Mouse (Mus musculus): ENCODE data around the gene Ltbr. TPM values are rescaled to one million over a fixed set of nuclear protein-coding genes. Genes with fewer than 3 reads are reported as not detected.
A peak's percentile ranks its signal among the peaks of the same experiment; 100 is the strongest.

The Ltbr gene
- total RNA-seq, 1 experiment, result 14.3 TPM

DNA sequence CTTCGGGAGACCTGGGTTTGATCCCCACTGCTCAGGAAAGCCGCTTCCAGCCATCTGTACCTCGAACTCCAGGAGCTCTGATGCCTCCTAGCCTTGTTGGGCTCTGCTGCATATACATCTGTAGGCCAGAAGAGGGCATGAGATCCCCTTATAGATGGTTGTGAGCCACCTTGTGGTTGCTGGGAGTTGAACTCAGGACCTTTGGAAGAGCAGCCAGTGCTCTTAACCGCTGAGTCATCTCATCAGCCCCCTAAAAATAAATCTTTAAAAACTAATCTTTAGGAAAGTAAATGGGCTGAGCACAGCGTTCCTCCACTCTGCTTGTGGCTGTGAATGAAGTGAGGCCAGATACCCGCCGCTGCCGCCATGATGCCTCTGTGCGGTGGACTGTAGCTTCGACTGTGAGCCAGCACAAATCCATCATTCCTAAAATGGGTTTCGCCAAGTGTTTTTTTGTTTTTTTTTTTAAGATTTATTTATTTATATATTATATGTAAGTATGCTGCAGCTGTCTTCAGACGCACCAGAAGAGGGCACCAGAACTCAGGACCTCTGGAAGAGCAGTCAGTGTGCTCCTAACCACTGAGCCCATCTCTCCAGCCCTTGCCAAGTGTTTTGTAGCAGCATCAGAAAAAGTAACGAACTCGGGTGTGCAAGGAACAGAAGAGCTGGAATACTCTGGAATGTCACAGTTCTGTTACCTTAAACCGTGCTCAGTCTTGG, 38.7 kb downstream of the Ltbr start:
- in situ Hi-C loops (cut with MboI; ENCODE audit: low sequenced_read_pairs in 2 of 2, unreplicated experiment in 2 of 2), result no loop called here
- H3K4me1 ChIP-seq (ENCODE audit: control insufficient read depth in 2 of 2, insufficient read depth in 2 of 2, low read length in 2 of 2, poor library complexity in 1 of 2), result peaks cover 0 to 4% of the 10 kb centered on the region in 2 experiments; a peak in 1 of 4 replicates
- DNase-seq (ENCODE audit: low read depth, low spot score), result no peak
- H3K9me3 ChIP-seq (ENCODE audit: control insufficient read depth, insufficient read depth, low read depth, low read length), result no peaks in the 10 kb centered on the region
- H3K36me3 ChIP-seq (ENCODE audit: control insufficient read depth, insufficient read depth, low read length, poor library complexity, severe bottlenecking), result no peaks in the 10 kb centered on the region
- no peak overlapping the region for H3K27ac ChIP-seq (ENCODE audit: insufficient read depth, low read depth, low read length, poor library complexity, severe bottlenecking)
- no peak overlapping the region for H3K4me3 ChIP-seq (ENCODE audit: insufficient read depth in 1 of 2, low read depth in 1 of 2, low read length in 2 of 2, poor library complexity in 1 of 2, severe bottlenecking in 1 of 2)
- H3K9ac ChIP-seq (ENCODE audit: insufficient read depth, low read depth, low read length, poor library complexity, severe bottlenecking), result no peak overlapping the region
- peak; percentile 63 for TF ChIP-seq MAFK (IDR thresholded peaks at IDR 0.05; ENCODE audit: insufficient read depth, low read depth, low read length)
- TF ChIP-seq ZC3H11A (IDR thresholded peaks at IDR 0.05; ENCODE audit: borderline replicate concordance, low read depth, low read length), result peak; percentile 67
- TF ChIP-seq CHD2 (IDR thresholded peaks at IDR 0.05; ENCODE audit: low read depth, low read length), result no peak

DNA sequence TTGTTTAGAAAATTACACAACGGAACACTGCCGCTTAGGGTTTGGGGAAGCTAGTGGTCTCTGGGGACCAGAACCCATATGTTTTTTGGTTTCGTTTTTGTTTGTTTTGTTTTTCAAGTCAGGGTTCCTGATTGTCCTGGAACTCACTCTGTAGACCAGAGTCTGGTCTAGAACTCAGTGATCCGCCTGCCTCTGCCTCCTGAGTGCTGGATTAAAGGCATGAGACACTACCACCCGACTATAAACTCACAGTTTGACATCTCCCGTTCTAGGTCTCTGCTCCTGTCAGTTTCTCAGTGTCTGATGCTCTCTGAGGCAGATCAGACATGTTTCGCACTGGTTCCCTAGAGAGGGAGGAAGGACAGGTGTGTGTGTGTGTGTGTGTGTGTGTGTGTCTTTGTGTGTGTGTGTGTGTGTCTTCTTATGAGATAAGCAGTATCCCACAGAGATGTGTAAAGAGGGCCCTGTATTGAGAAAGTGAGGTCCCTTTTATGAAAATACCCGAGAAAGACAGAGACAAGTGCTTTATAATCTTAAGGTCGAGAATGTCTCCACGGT, 41.4 kb downstream of the Ltbr start:
- Histone ChIP-seq H3K9ac (ENCODE audit: insufficient read depth, low read depth, low read length, poor library complexity, severe bottlenecking) (no peak overlapping the region), H3K36me3 (ENCODE audit: control insufficient read depth, insufficient read depth, low read length, poor library complexity, severe bottlenecking) (no peaks in the 10 kb centered on the region), H3K27ac (ENCODE audit: insufficient read depth, low read depth, low read length, poor library complexity, severe bottlenecking) (no peak overlapping the region), H3K4me3 (ENCODE audit: insufficient read depth in 1 of 2, low read depth in 1 of 2, low read length in 2 of 2, poor library complexity in 1 of 2, severe bottlenecking in 1 of 2) (no peak overlapping the region), H3K4me1 (ENCODE audit: control insufficient read depth in 2 of 2, insufficient read depth in 2 of 2, low read length in 2 of 2, poor library complexity in 1 of 2) (peaks cover 0 to 4% of the 10 kb centered on the region in 2 experiments; a peak in 1 of 4 replicates), H3K9me3 (ENCODE audit: control insufficient read depth, insufficient read depth, low read depth, low read length) (no peaks in the 10 kb centered on the region)
- in situ Hi-C loops (cut with MboI; ENCODE audit: low sequenced_read_pairs in 2 of 2, unreplicated experiment in 2 of 2), result no loop called here
- no peak for TF ChIP-seq ZC3H11A (IDR thresholded peaks at IDR 0.05; ENCODE audit: borderline replicate concordance, low read depth, low read length)
- TF ChIP-seq HCFC1 (IDR thresholded peaks at IDR 0.05; ENCODE audit: borderline replicate concordance, insufficient read depth, low read length), result no peak
- no peak for TF ChIP-seq ZNF384 (IDR thresholded peaks at IDR 0.05; ENCODE audit: low read depth, low read length)
- TF ChIP-seq CHD2 (IDR thresholded peaks at IDR 0.05; ENCODE audit: low read depth, low read length), result no peak
- no peak for TF ChIP-seq MAFK (IDR thresholded peaks at IDR 0.05; ENCODE audit: insufficient read depth, low read depth, low read length)
- no peak for DNase-seq (ENCODE audit: low read depth, low spot score)

DNA sequence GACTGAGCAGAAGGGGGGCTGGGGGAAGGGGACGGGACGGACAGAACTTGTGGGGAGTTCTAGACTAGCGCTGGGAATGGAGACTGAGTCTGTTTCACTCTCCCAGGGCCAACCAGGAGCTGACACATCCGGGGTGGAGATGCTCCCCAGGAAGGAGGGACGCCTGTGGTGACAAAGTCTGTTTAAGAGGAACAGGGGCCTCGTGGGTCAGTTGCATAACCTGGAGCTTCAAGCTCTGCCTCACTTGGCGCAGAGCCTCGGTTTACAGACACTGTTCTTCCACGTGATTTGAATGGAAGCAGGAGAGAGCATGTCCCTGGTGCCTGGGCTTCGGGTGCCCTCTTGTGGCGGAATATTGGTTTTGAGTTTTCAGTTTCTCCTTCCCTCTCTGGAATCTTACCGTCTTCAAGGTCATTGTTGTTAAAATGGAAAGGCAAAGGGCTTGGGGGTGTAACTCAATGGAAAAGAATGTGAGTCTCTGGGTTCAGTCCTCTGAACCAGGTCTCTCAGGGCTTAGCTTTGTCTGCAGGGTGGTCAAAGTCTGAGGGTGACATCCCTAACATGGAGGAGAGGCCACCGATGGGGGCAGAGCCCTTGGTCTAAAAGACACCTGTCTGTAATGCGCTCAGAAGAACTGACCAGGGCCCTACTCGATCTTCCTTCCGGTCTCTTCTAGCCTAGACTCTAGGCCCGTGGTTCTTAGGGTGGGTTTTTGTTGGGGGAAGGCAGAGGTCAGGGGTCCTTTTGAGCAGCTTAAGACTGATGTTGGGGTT, 42.0 kb downstream of the Ltbr start:
- Histone ChIP-seq H3K36me3 (ENCODE audit: control insufficient read depth, insufficient read depth, low read length, poor library complexity, severe bottlenecking) (no peaks in the 10 kb centered on the region), H3K9me3 (ENCODE audit: control insufficient read depth, insufficient read depth, low read depth, low read length) (no peaks in the 10 kb centered on the region), H3K4me1 (ENCODE audit: control insufficient read depth in 2 of 2, insufficient read depth in 2 of 2, low read length in 2 of 2, poor library complexity in 1 of 2) (peaks cover 0 to 4% of the 10 kb centered on the region in 2 experiments; a peak in 1 of 4 replicates), H3K4me3 (ENCODE audit: insufficient read depth in 1 of 2, low read depth in 1 of 2, low read length in 2 of 2, poor library complexity in 1 of 2, severe bottlenecking in 1 of 2) (no peak overlapping the region), H3K9ac (ENCODE audit: insufficient read depth, low read depth, low read length, poor library complexity, severe bottlenecking) (peak overlapping the region; percentile 56; the same call in 1 of the 2 replicates), H3K27ac (ENCODE audit: insufficient read depth, low read depth, low read length, poor library complexity, severe bottlenecking) (no peak overlapping the region)
- TF ChIP-seq CHD2 (IDR thresholded peaks at IDR 0.05; ENCODE audit: low read depth, low read length) (no peak), ZC3H11A (IDR thresholded peaks at IDR 0.05; ENCODE audit: borderline replicate concordance, low read depth, low read length) (peak; percentile 89), HCFC1 (IDR thresholded peaks at IDR 0.05; ENCODE audit: borderline replicate concordance, insufficient read depth, low read length) (no peak)
- in situ Hi-C loops (cut with MboI; ENCODE audit: low sequenced_read_pairs in 2 of 2, unreplicated experiment in 2 of 2), result no loop called here
- DNase-seq (ENCODE audit: low read depth, low spot score), result peak; percentile 95

DNA sequence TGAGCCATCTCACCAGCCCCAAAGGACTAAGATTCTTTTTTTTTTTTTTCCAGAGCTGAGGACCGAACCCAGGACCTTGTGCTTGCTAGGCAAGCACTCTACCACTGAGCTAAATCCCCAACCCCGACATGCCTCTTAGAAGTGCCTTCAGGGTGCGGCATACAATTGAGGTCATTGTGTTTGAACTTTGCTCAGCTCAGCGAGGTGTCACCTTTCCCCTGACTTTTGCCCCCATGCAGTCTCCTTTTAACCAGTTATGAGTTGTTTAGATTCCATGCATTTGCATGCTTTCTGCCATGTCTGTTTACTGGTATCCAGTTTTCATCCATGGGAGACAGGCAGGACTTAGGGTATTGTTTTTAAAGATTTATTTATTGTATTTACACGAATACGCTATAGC, 44.9 kb downstream of the Ltbr start:
- peaks cover 0 to 4% of the 10 kb centered on the region in 2 experiments; a peak in 1 of 4 replicates for H3K4me1 ChIP-seq (ENCODE audit: control insufficient read depth in 2 of 2, insufficient read depth in 2 of 2, low read length in 2 of 2, poor library complexity in 1 of 2)
- H3K9me3 ChIP-seq (ENCODE audit: control insufficient read depth, insufficient read depth, low read depth, low read length), result no peaks in the 10 kb centered on the region
- no peak overlapping the region for H3K9ac ChIP-seq (ENCODE audit: insufficient read depth, low read depth, low read length, poor library complexity, severe bottlenecking)
- H3K27ac ChIP-seq (ENCODE audit: insufficient read depth, low read depth, low read length, poor library complexity, severe bottlenecking), result no peak overlapping the region
- no peak for DNase-seq (ENCODE audit: low read depth, low spot score)
- H3K36me3 ChIP-seq (ENCODE audit: control insufficient read depth, insufficient read depth, low read length, poor library complexity, severe bottlenecking), result no peaks in the 10 kb centered on the region
- H3K4me3 ChIP-seq (ENCODE audit: insufficient read depth in 1 of 2, low read depth in 1 of 2, low read length in 2 of 2, poor library complexity in 1 of 2, severe bottlenecking in 1 of 2), result no peak overlapping the region
- in situ Hi-C loops (cut with MboI; ENCODE audit: low sequenced_read_pairs in 2 of 2, unreplicated experiment in 2 of 2), result no loop called here
- TF ChIP-seq MAFK (IDR thresholded peaks at IDR 0.05; ENCODE audit: insufficient read depth, low read depth, low read length) (no peak), HCFC1 (IDR thresholded peaks at IDR 0.05; ENCODE audit: borderline replicate concordance, insufficient read depth, low read length) (no peak), ZC3H11A (IDR thresholded peaks at IDR 0.05; ENCODE audit: borderline replicate concordance, low read depth, low read length) (no peak), CHD2 (IDR thresholded peaks at IDR 0.05; ENCODE audit: low read depth, low read length) (no peak), ZNF384 (IDR thresholded peaks at IDR 0.05; ENCODE audit: low read depth, low read length) (no peak)

Data from ES-E14 (cell line).